Mouse (Mus musculus): Measurements from ENCODE around the gene Dph5. TPM values are rescaled to one million over a fixed set of nuclear protein-coding genes. Genes with fewer than 3 reads are reported as not detected.

The Dph5 gene
- total and polyA plus RNA-seq, 3 experiments, result 37.0 to 70.0 (median 55.1) TPM

DNA sequence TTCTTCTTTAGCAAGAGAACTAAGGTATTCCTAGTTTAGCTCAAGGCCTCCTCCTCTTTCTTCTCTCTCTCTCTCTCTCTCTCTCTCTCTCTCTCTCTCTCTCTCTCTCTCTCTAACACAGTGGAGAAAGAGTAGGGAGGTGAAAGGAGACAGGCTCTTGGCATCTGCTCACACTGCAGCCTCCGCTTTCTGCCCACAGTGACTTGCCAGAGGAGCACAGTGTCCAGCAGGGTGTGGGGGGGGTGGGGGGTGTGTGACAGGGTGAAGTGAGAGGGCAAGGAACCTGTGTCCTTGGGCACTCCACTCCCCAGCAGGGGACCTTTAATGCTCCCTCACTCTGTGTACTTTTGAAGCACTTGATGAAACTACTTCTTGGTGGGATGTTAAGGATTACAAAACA, 41.9 kb upstream of the Dph5 start:
- DNase-seq (ENCODE audit: extremely low read depth), result no peak
- dilution Hi-C loops (cut with MboI; ENCODE audit: extremely low pct_ligation_motif_present, extremely low pct_unique_long_range_greater_than_20kb, low sequenced_read_pairs), result no loop called here

DNA sequence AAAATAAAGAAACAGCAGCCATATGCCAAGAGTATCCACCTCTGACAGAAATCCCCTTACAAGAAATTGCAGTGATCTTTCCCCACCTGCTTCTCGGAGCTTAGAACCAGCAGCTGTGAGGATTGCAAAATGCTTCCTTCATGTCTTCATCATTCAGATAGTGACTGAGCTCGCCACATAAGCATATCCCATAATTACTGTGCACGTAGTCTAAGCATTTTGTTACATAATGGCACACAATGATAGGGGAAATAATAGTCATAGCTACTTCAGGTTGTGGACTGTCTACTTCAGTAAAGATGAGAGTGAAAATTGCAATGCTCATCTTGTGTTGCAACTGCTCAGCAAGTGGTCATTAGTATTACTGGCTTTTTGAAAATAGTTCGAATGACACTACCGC, 41.5 kb upstream of the Dph5 start:
- dilution Hi-C loops (cut with MboI; ENCODE audit: extremely low pct_ligation_motif_present, extremely low pct_unique_long_range_greater_than_20kb, low sequenced_read_pairs), result no loop called here
- no peak for TF ChIP-seq KAT2A (IDR thresholded peaks at IDR 0.05; ENCODE audit: insufficient replicate concordance, low read length)
- TF ChIP-seq USF1 (IDR thresholded peaks at IDR 0.05; ENCODE audit: low read depth, low read length), result no peak
- no peak for TF ChIP-seq CTCF (conservative IDR thresholded peaks at IDR 0.05 in 1 of 2, IDR thresholded peaks at IDR 0.05 in 1 of 2; ENCODE audit: low read depth in 2 of 2, low read length in 2 of 2)
- no peak for TF ChIP-seq TBP (conservative IDR thresholded peaks at IDR 0.05; ENCODE audit: low read depth, low read length)
- TF ChIP-seq USF2 (conservative IDR thresholded peaks at IDR 0.05; ENCODE audit: low read depth, low read length), result no peak
- TF ChIP-seq PAX5 (IDR thresholded peaks at IDR 0.05; ENCODE audit: low read length), result no peak
- TF ChIP-seq ETS1 (conservative IDR thresholded peaks at IDR 0.05; ENCODE audit: low read depth, low read length), result no peak
- TF ChIP-seq MAFK (IDR thresholded peaks at IDR 0.05; ENCODE audit: insufficient replicate concordance, low read length), result no peak
- no peak for TF ChIP-seq NELFE (IDR thresholded peaks at IDR 0.05; ENCODE audit: low read depth, low read length)
- no peak for TF ChIP-seq ZC3H11A (IDR thresholded peaks at IDR 0.05; ENCODE audit: low read depth, low read length)
- no peak for TF ChIP-seq CHD2 (IDR thresholded peaks at IDR 0.05; ENCODE audit: low read length)
- no peak for TF ChIP-seq MEF2A (IDR thresholded peaks at IDR 0.05; ENCODE audit: borderline replicate concordance, low read depth, low read length)
- TF ChIP-seq POLR2A (IDR thresholded peaks at IDR 0.05; ENCODE audit: low read depth, low read length), result no peak
- TF ChIP-seq SMC3 (IDR thresholded peaks at IDR 0.05; ENCODE audit: low read depth, low read length), result no peak
- no peak for TF ChIP-seq BHLHE40 (IDR thresholded peaks at IDR 0.05; ENCODE audit: low read depth, low read length)
- TF ChIP-seq POLR2AphosphoS2 (IDR thresholded peaks at IDR 0.05; ENCODE audit: low read depth, low read length), result no peak
- no peak for TF ChIP-seq NRF1 (IDR thresholded peaks at IDR 0.05; ENCODE audit: low read depth, low read length)
- TF ChIP-seq SIN3A (IDR thresholded peaks at IDR 0.05; ENCODE audit: low read length), result no peak

More for the DNA sequence above, 41.9 kb upstream of the Dph5 start:
- Histone ChIP-seq H3K27me3 (replicated peaks) (no peaks in the 10 kb centered on the region), H3K4me2 (ENCODE audit: insufficient read depth, low read depth, poor library complexity, severe bottlenecking) (no peak overlapping the region), H3K9me3 (replicated peaks; ENCODE audit: low read length) (no peaks in the 10 kb centered on the region), H3K36me3 (replicated peaks in 1 of 2; ENCODE audit: control insufficient read depth in 1 of 2, insufficient read depth in 1 of 2, low read length in 1 of 2) (no peaks in the 10 kb centered on the region), H3K9ac (ENCODE audit: insufficient read depth, low read depth) (no peak overlapping the region), H3K4me1 (ENCODE audit: control insufficient read depth in 1 of 2, insufficient read depth in 2 of 2) (peaks cover 0 to 2% of the 10 kb centered on the region in 2 experiments; a peak in 1 of 4 replicates), H3K4me3 (replicated peaks in 1 of 3; ENCODE audit: low read depth in 2 of 3, low read length in 2 of 3, poor library complexity in 1 of 3) (no peak overlapping the region), H3K79me2 (replicated peaks; ENCODE audit: control insufficient read depth, extremely low read depth, insufficient read depth, poor library complexity, severe bottlenecking) (no peaks in the 10 kb centered on the region), H3K27ac (ENCODE audit: insufficient read depth, low read depth) (no peak overlapping the region)
- in situ Hi-C loops (cut with MboI; ENCODE audit: low pct_ligation_motif_present, low pct_unique_long_range_greater_than_20kb, low sequenced_read_pairs), result no loop called here
- TF ChIP-seq CHD1 (IDR thresholded peaks at IDR 0.05; ENCODE audit: low read depth, low read length) (no peak), EP300 (IDR thresholded peaks at IDR 0.05; ENCODE audit: low read length) (no peak), NRF1 (IDR thresholded peaks at IDR 0.05; ENCODE audit: low read depth, low read length) (no peak), PAX5 (IDR thresholded peaks at IDR 0.05; ENCODE audit: low read length) (no peak), NELFE (IDR thresholded peaks at IDR 0.05; ENCODE audit: low read depth, low read length) (no peak), ETS1 (conservative IDR thresholded peaks at IDR 0.05; ENCODE audit: low read depth, low read length) (no peak), TBP (conservative IDR thresholded peaks at IDR 0.05; ENCODE audit: low read depth, low read length) (no peak), BHLHE40 (IDR thresholded peaks at IDR 0.05; ENCODE audit: low read depth, low read length) (no peak), JUN (IDR thresholded peaks at IDR 0.05; ENCODE audit: insufficient read depth, low read depth, low read length) (no peak), GABPA (IDR thresholded peaks at IDR 0.05; ENCODE audit: insufficient replicate concordance, low read depth, low read length) (no peak)

More for the DNA sequence above, 41.5 kb upstream of the Dph5 start:
- Histone ChIP-seq H3K27ac (ENCODE audit: insufficient read depth, low read depth) (no peak overlapping the region), H3K4me1 (ENCODE audit: control insufficient read depth in 1 of 2, insufficient read depth in 2 of 2) (peaks cover 3 to 6% of the 10 kb centered on the region in 2 experiments), H3K4me3 (replicated peaks in 1 of 3; ENCODE audit: low read depth in 2 of 3, low read length in 2 of 3, poor library complexity in 1 of 3) (no peak overlapping the region), H3K79me2 (replicated peaks; ENCODE audit: control insufficient read depth, extremely low read depth, insufficient read depth, poor library complexity, severe bottlenecking) (no peaks in the 10 kb centered on the region), H3K9ac (ENCODE audit: insufficient read depth, low read depth) (no peak overlapping the region), H3K36me3 (replicated peaks in 1 of 2; ENCODE audit: control insufficient read depth in 1 of 2, insufficient read depth in 1 of 2, low read length in 1 of 2) (no peaks in the 10 kb centered on the region), H3K27me3 (replicated peaks) (no peaks in the 10 kb centered on the region), H3K9me3 (replicated peaks; ENCODE audit: low read length) (no peaks in the 10 kb centered on the region), H3K4me2 (ENCODE audit: insufficient read depth, low read depth, poor library complexity, severe bottlenecking) (no peak overlapping the region)
- no peak for DNase-seq (ENCODE audit: extremely low read depth)
- in situ Hi-C loops (cut with MboI; ENCODE audit: low pct_ligation_motif_present, low pct_unique_long_range_greater_than_20kb, low sequenced_read_pairs), result no loop called here
